In the genomic region with DNA sequence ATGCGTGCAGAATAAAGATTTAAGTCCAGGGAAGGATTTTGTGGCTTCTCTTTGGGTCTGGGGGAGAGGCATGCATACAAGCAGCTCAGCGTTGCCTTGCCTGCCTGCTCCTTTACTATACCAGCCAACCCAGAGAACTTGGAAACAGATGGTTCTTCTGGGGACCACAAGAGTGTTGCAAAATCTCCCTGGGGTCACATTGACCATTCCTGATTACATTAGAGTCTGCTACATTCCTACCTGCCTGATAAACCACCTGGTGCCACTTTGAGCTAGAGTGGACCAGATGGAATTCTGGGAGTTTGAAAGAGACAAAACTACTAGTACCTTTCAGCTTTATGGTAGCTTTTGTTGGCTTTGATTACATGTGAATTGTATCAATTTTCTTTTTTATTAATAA, we compare ENCODE assay signal across 11 mouse cellular contexts. TPM values are rescaled to one million over a fixed set of nuclear protein-coding genes. Genes with fewer than 3 reads are reported as not detected.
DNase-seq lines count a peak whose midpoint lies in the region; ATAC-seq and TF ChIP-seq lines count a peak whose summit lies in the region.
"Had no signal": no experiment of that assay in that cellular context is flagged by ENCODE, and none has a peak within 500 bp of the region (broad histone marks: within the 10 kb centered on the region; RNA-seq: fewer than 3 reads in every experiment).

No protein-coding gene starts in this region.

- no peak for DNase-seq in kidney, adult 2 months
- DNase-seq in kidney, postnatal 25 days = no peak
- DNase-seq in embryonic facial prominence, embryonic 10.5 days (ENCODE audit: low spot score) = no peak
- peak; percentile 21 for DNase-seq in lung, postnatal 10 days
- DNase-seq in adrenal gland, postnatal 4 days (ENCODE audit: low spot score in 2 of 2) = no peak
- DNase-seq in left cerebral cortex, postnatal 14 days (ENCODE audit: low spot score in 2 of 2) = no peak
- DNase-seq in spleen, postnatal 4 days (ENCODE audit: low spot score in 2 of 2) = no peak
- DNase-seq: adrenal gland, adult 2 months; cerebellum, adult 8-10 months; spleen, adult 18-20 months had no signal

- no peaks in the 10 kb centered on the region for H3K36me3 ChIP-seq in kidney, adult 2 months (ENCODE audit: control insufficient read depth, insufficient read depth, low read length)
- no peaks in the 10 kb centered on the region; the same call in 1 of the 2 replicates for H3K36me3 ChIP-seq in embryonic facial prominence, embryonic 10.5 days (replicated peaks)
- H3K36me3 ChIP-seq in forebrain, embryonic 16.5 days (ENCODE audit: control insufficient read depth, insufficient read depth) = no peaks in the 10 kb centered on the region

- peak overlapping the region; percentile 75 for H3K27ac ChIP-seq in kidney, adult 2 months (ENCODE audit: insufficient read depth, low read depth, low read length)
- H3K27ac ChIP-seq in embryonic facial prominence, embryonic 10.5 days (replicated peaks) = no peak overlapping the region
- H3K27ac ChIP-seq in forebrain, embryonic 16.5 days (ENCODE audit: low read length) = no peak overlapping the region

- ATAC-seq in forebrain, embryonic 16.5 days = no peak

- no peak overlapping the region for H3K4me3 ChIP-seq in kidney, adult 2 months (ENCODE audit: insufficient read depth, low read depth, low read length)
- H3K4me3 ChIP-seq in embryonic facial prominence, embryonic 10.5 days = peak overlapping the region; percentile 9; the same call in 1 of the 2 replicates
- H3K4me3 ChIP-seq in forebrain, embryonic 16.5 days (replicated peaks; ENCODE audit: low read length) = no peak overlapping the region

- H3K9ac ChIP-seq in forebrain, embryonic 16.5 days (replicated peaks; ENCODE audit: low read depth, low read length) = no peak overlapping the region

- H3K9me3 ChIP-seq in embryonic facial prominence, embryonic 10.5 days = no peaks in the 10 kb centered on the region
- no peaks in the 10 kb centered on the region for H3K9me3 ChIP-seq in forebrain, embryonic 16.5 days (ENCODE audit: control insufficient read depth, low read length)

- WGBS in kidney, adult 2 months = 42% methylated on average over 2 of the region's 2 CpGs
- 78% methylated on average over 2 of the region's 2 CpGs for WGBS in embryonic facial prominence, embryonic 10.5 days
- 54% methylated on average over 2 of the region's 2 CpGs for WGBS in forebrain, embryonic 16.5 days

- TF ChIP-seq CTCF in kidney, adult 2 months (conservative IDR thresholded peaks at IDR 0.05; ENCODE audit: insufficient read depth, insufficient read length, low read depth, low read length) = no peak

- H3K4me1 ChIP-seq in kidney, adult 2 months (ENCODE audit: control insufficient read depth, insufficient read depth, low read length) = peaks cover 51% of the 10 kb centered on the region
- peaks cover 56% of the 10 kb centered on the region for H3K4me1 ChIP-seq in embryonic facial prominence, embryonic 10.5 days
- peaks cover 45% of the 10 kb centered on the region for H3K4me1 ChIP-seq in forebrain, embryonic 16.5 days (replicated peaks; ENCODE audit: control insufficient read depth, insufficient read depth, low read length)

- intact Hi-C loops in left cerebral cortex, postnatal 14 days (cut with DNase I) = no loop called here

- H3K4me2 ChIP-seq in forebrain, embryonic 16.5 days (ENCODE audit: low read length) = 0 out of 2 replicates have a peak overlapping the region, but pooled peaks have one; percentile 14

- no peak for TF ChIP-seq POLR2A in kidney, adult 2 months (IDR thresholded peaks at IDR 0.05; ENCODE audit: low read depth, low read length)

- H3K27me3 ChIP-seq in kidney, adult 2 months (replicated peaks; ENCODE audit: control insufficient read depth, insufficient read depth, low read length) = no peaks in the 10 kb centered on the region
- H3K27me3 ChIP-seq in embryonic facial prominence, embryonic 10.5 days (replicated peaks; ENCODE audit: low read depth, poor library complexity, severe bottlenecking) = no peaks in the 10 kb centered on the region
- no peaks in the 10 kb centered on the region for H3K27me3 ChIP-seq in forebrain, embryonic 16.5 days (replicated peaks; ENCODE audit: control insufficient read depth, insufficient read depth, low read length)

RNA-seq across cellular contexts. Expression of a gene that starts 3.4 kb away (rescaled TPM):
- 32.5 and 35.1 TPM in 2 replicates for polyA plus RNA-seq in kidney, adult 2 months (2012; rRNA removed)
- polyA plus RNA-seq in embryonic facial prominence, embryonic 10.5 days (2016; fragmentation: Nextera tagmentation; extraction: Ambion mirVana) = 142 and 143 TPM in 2 replicates
- 143 and 156 TPM in 2 replicates for polyA plus RNA-seq in forebrain, embryonic 16.5 days (2015; fragmentation: Nextera tagmentation; extraction: Ambion mirVana)
- 10 to 100 TPM; 89.0 to 93.6 TPM for total RNA-seq in adrenal gland, postnatal 4 days (2021)
- 10 to 100 TPM; 67.2 to 78.6 TPM for total RNA-seq in left cerebral cortex, postnatal 14 days (2021)

RNA-seq across cellular contexts. Expression of a gene that starts 33.6 kb away (rescaled TPM):
- 64.5 and 67.4 TPM in 2 replicates for polyA plus RNA-seq in kidney, adult 2 months (2012; rRNA removed)
- polyA plus RNA-seq in embryonic facial prominence, embryonic 10.5 days (2016; fragmentation: Nextera tagmentation; extraction: Ambion mirVana) = 52.9 and 55.0 TPM in 2 replicates
- 36.7 and 38.3 TPM in 2 replicates for polyA plus RNA-seq in forebrain, embryonic 16.5 days (2015; fragmentation: Nextera tagmentation; extraction: Ambion mirVana)
- 10 to 100 TPM; 60.8 to 73.6 TPM for total RNA-seq in adrenal gland, postnatal 4 days (2021)
- total RNA-seq in left cerebral cortex, postnatal 14 days (2021) = 10 to 100 TPM; 31.6 to 34.7 TPM

RNA-seq across cellular contexts. Expression of a gene that starts 38.7 kb away (rescaled TPM):
- polyA plus RNA-seq in kidney, adult 2 months (2012; rRNA removed) = 19.5 and 22.0 TPM in 2 replicates
- polyA plus RNA-seq in embryonic facial prominence, embryonic 10.5 days (2016; fragmentation: Nextera tagmentation; extraction: Ambion mirVana) = 21.1 and 23.5 TPM in 2 replicates
- polyA plus RNA-seq in forebrain, embryonic 16.5 days (2015; fragmentation: Nextera tagmentation; extraction: Ambion mirVana) = 21.5 and 29.7 TPM in 2 replicates
- 10 to 100 TPM; 61.3 to 64.8 TPM for total RNA-seq in adrenal gland, postnatal 4 days (2021)
- 10 to 100 TPM; 63.8 to 64.9 TPM for total RNA-seq in left cerebral cortex, postnatal 14 days (2021)

RNA-seq across cellular contexts. Expression of a gene that starts 44.7 kb away (rescaled TPM):
- polyA plus RNA-seq in kidney, adult 2 months (2012; rRNA removed) = 11.3 and 17.0 TPM in 2 replicates
- polyA plus RNA-seq in embryonic facial prominence, embryonic 10.5 days (2016; fragmentation: Nextera tagmentation; extraction: Ambion mirVana) = 2.1 and 2.8 TPM in 2 replicates
- polyA plus RNA-seq in forebrain, embryonic 16.5 days (2015; fragmentation: Nextera tagmentation; extraction: Ambion mirVana) = not detected in 2 replicates
- total RNA-seq in adrenal gland, postnatal 4 days (2021) = 10 to 100 TPM; 12.9 to 14.4 TPM
- 1 to 10 TPM; 5.9 to 6.1 TPM for total RNA-seq in left cerebral cortex, postnatal 14 days (2021)
